Mouse (Mus musculus): ENCODE measurements around the gene Hbb-bt. TPM values are rescaled to one million over a fixed set of nuclear protein-coding genes. Genes with fewer than 3 reads are reported as not detected.
"Not testable (repeated sequence)": the region's sequence is repeated elsewhere in the genome, so short reads cannot be mapped to it uniquely, and the experiment has no call there.

The Hbb-bt gene
- total RNA-seq (2021): 10 to 100 TPM; 62.8 to 81.8 TPM
- long read RNA-seq, experiment 1, transcript Hbb-bt-201 (3 exons, 703 nt): major isoform, 13 of 14 reads
- long read RNA-seq, experiment 1, partial matches to known transcripts: 1 of 14 reads
- long read RNA-seq, experiment 1, other reads (novel, unspliced or antisense): 0 of 14 reads
- long read RNA-seq, experiment 2, transcript Hbb-bt-201 (3 exons, 703 nt): major isoform, 96 of 107 reads
- long read RNA-seq, experiment 2, partial matches to known transcripts: 7 of 107 reads
- long read RNA-seq, experiment 2, other reads (novel, unspliced or antisense): 4 of 107 reads

- no peak for DNase-seq (ENCODE audit: low spot score in 2 of 2)
These were observed at the start of gene Hbb-bt for GRCm38 (mm10) chr7:103813766-103814165. Gene Hbb-bt (minus strand): TSS chr7:103813996.

GRCm38 (mm10) chr7:103861531-103861930, 47.7 kb upstream of the Hbb-bt start:
- DNase-seq (ENCODE audit: low spot score in 2 of 2): no peak

GRCm38 (mm10) chr7:103860855-103861254, 47.1 kb upstream of the Hbb-bt start:
- DNase-seq (ENCODE audit: low spot score in 2 of 2): peak in 1 of 2 experiments; percentile 17

- no peak for DNase-seq (ENCODE audit: low spot score in 2 of 2)
These were observed 45.3 kb upstream of the Hbb-bt start for GRCm38 (mm10) chr7:103859076-103859475.

GRCm38 (mm10) chr7:103854669-103855068, 40.9 kb upstream of the Hbb-bt start:
- DNase-seq (ENCODE audit: low spot score in 2 of 2): no peak

GRCm38 (mm10) chr7:103853090-103853489, 39.3 kb upstream of the Hbb-bt start, which contains the start of gene Hbb-y:
Gene Hbb-y (minus strand): TSS chr7:103853216.
- DNase-seq (ENCODE audit: low spot score in 2 of 2): no peak

GRCm38 (mm10) chr7:103844525-103845325, 30.9 kb upstream of the Hbb-bt start:
- no peak for DNase-seq (ENCODE audit: low spot score in 2 of 2)

- DNase-seq (ENCODE audit: low spot score in 2 of 2): no peak
These were observed 29.2 kb upstream of the Hbb-bt start, which contains the start of gene Hbb-bh1 for GRCm38 (mm10) chr7:103843034-103843433. Gene Hbb-bh1 (minus strand): TSS chr7:103843164.

GRCm38 (mm10) chr7:103840268-103840667, 26.5 kb upstream of the Hbb-bt start, which contains the start of gene Hbb-bh2:
Gene Hbb-bh2 (minus strand): TSS chr7:103840520.
- DNase-seq (ENCODE audit: low spot score in 2 of 2): no peak

GRCm38 (mm10) chr7:103827808-103828207, 14.0 kb upstream of the Hbb-bt start, which contains the start of gene Hbb-bs:
Gene Hbb-bs (minus strand): TSS chr7:103828096.
- no peak for DNase-seq (ENCODE audit: low spot score in 2 of 2)

GRCm38 (mm10) chr7:103827139-103827538, 13.3 kb upstream of the Hbb-bt start:
- not testable (repeated sequence) for DNase-seq (ENCODE audit: low spot score in 2 of 2)

GRCm38 (mm10) chr7:103826255-103826887, 12.6 kb upstream of the Hbb-bt start:
- no peak for DNase-seq (ENCODE audit: low spot score in 2 of 2)

- DNase-seq (ENCODE audit: low spot score in 2 of 2): no peak
These were observed 11.9 kb upstream of the Hbb-bt start for GRCm38 (mm10) chr7:103825536-103826254.

GRCm38 (mm10) chr7:103824597-103824996, 10.8 kb upstream of the Hbb-bt start:
- DNase-seq (ENCODE audit: low spot score in 2 of 2): no peak

- not testable (repeated sequence) for DNase-seq (ENCODE audit: low spot score in 2 of 2)
These were observed 1.3 kb upstream of the Hbb-bt start for GRCm38 (mm10) chr7:103815085-103815484.

GRCm38 (mm10) chr7:103813152-103813551, 644 bp downstream of the Hbb-bt start:
- DNase-seq (ENCODE audit: low spot score in 2 of 2): not testable (repeated sequence)

GRCm38 (mm10) chr7:103812174-103812573, 1.6 kb downstream of the Hbb-bt start:
- no peak for DNase-seq (ENCODE audit: low spot score in 2 of 2)

GRCm38 (mm10) chr7:103811223-103811845, 2.5 kb downstream of the Hbb-bt start:
- DNase-seq (ENCODE audit: low spot score in 2 of 2): no peak

- DNase-seq (ENCODE audit: low spot score in 2 of 2): no peak
These were observed 3.0 kb downstream of the Hbb-bt start for GRCm38 (mm10) chr7:103810746-103811145.

GRCm38 (mm10) chr7:103810296-103810695, 3.5 kb downstream of the Hbb-bt start:
- DNase-seq (ENCODE audit: low spot score in 2 of 2): no peak
